Mouse (Mus musculus) granulocyte monocyte progenitor cell, adult 5-6 weeks (primary cell): ENCODE measurements around the gene Gm20449. TPM values are rescaled to one million over a fixed set of nuclear protein-coding genes. Genes with fewer than 3 reads are reported as not detected.
"Not testable (repeated sequence)": the region's sequence is repeated elsewhere in the genome, so short reads cannot be mapped to it uniquely, and the experiment has no call there.

Experiments used
- ATAC-seq: replicated peaks from 2 replicates; pipeline ENCODE4 v1.8.0; 2016; ENCODE audit warnings: mild to moderate bottlenecking, moderate TSS enrichment, inconsistent platforms; ENCODE audit not compliant: poor library complexity, severe bottlenecking
- total RNA-seq, 2 experiments: library from RNA; stranded (forward) in 1 of 2; stranded (reverse) in 1 of 2; fragments of 200-712, 200-1000 nt in 1 of 2; fragments of >200 nt in 1 of 2; fragmentation: Nextera tagmentation in 1 of 2; gene quantifications; 2 replicates each; pipeline ENCODE4 v1.2.3; 2014 to 2017

The Gm20449 gene
- total RNA-seq (2014; fragmentation: Nextera tagmentation), result not detected in 2 replicates
- total RNA-seq (2017), result not detected in 2 replicates

GRCm38 (mm10) chr7:41499389-41500049, at the start of gene Gm20449, which contains the start of gene AW146154:
TSS of gene Gm20449 (minus strand) at chr7:41499417.
TSS of gene AW146154 (minus strand) at chr7:41499890.
- peak; percentile 94 for ATAC-seq

GRCm38 (mm10) chr7:41512672-41513071, 13.5 kb upstream of the Gm20449 start:
- no peak for ATAC-seq

- no peak for ATAC-seq
Measured at GRCm38 (mm10) chr7:41512207-41512606, 13.0 kb upstream of the Gm20449 start.

- no peak for ATAC-seq
Measured at GRCm38 (mm10) chr7:41502402-41502801, 3.2 kb upstream of the Gm20449 start.

- ATAC-seq, result peak; percentile 57
Measured at GRCm38 (mm10) chr7:41500151-41500934, 1.1 kb upstream of the Gm20449 start.

GRCm38 (mm10) chr7:41499018-41499388, 214 bp downstream of the Gm20449 start:
- peak; percentile 77 for ATAC-seq

GRCm38 (mm10) chr7:41498464-41498863, 753 bp downstream of the Gm20449 start:
- ATAC-seq, result not testable (repeated sequence)

GRCm38 (mm10) chr7:41497871-41498270, 1.3 kb downstream of the Gm20449 start:
- ATAC-seq, result no peak

GRCm38 (mm10) chr7:41451864-41452263, 47.4 kb downstream of the Gm20449 start:
- no peak for ATAC-seq

- ATAC-seq, result not testable (repeated sequence)
Measured at GRCm38 (mm10) chr7:41448596-41448995, 50.6 kb downstream of the Gm20449 start, which contains the start of gene Vmn2r57. TSS of gene Vmn2r57 (minus strand) at chr7:41448696.

- no peak for ATAC-seq
Measured at GRCm38 (mm10) chr7:41394130-41394529, 105.1 kb downstream of the Gm20449 start.

GRCm38 (mm10) chr7:41393048-41393971, 105.9 kb downstream of the Gm20449 start, which contains the start of gene AI987944:
TSS of gene AI987944 (minus strand) at chr7:41393379.
- peak; percentile 95 for ATAC-seq

Other genes starting within 250 kb of the Gm20449 start
- 23.8 and 33.7 TPM in 2 replicates for gene AI987944, start 106.0 kb downstream of the Gm20449 start, total RNA-seq (2014; fragmentation: Nextera tagmentation)
- gene AI987944, start 106.0 kb downstream of the Gm20449 start, total RNA-seq (2017), result 19.5 and 27.3 TPM in 2 replicates
- not detected in 2 replicates for gene Vmn2r57, start 50.7 kb downstream of the Gm20449 start, total RNA-seq (2014; fragmentation: Nextera tagmentation)
- not detected in 2 replicates for gene Vmn2r57, start 50.7 kb downstream of the Gm20449 start, total RNA-seq (2017)
- 12.0 and 23.4 TPM in 2 replicates for gene AW146154, start 473 bp upstream of the Gm20449 start, total RNA-seq (2014; fragmentation: Nextera tagmentation)
- 7.5 and 8.4 TPM in 2 replicates for gene AW146154, start 473 bp upstream of the Gm20449 start, total RNA-seq (2017)
- not detected in 2 replicates for gene Gm6871, start 74.2 kb upstream of the Gm20449 start, total RNA-seq (2014; fragmentation: Nextera tagmentation)
- gene Gm6871, start 74.2 kb upstream of the Gm20449 start, total RNA-seq (2017), result not detected in 2 replicates
- gene 2610021A01Rik, start 99.8 kb upstream of the Gm20449 start, total RNA-seq (2014; fragmentation: Nextera tagmentation), result 26.0 and 27.4 TPM in 2 replicates
- 25.9 and 27.7 TPM in 2 replicates for gene 2610021A01Rik, start 99.8 kb upstream of the Gm20449 start, total RNA-seq (2017)
- 15.0 and 22.6 TPM in 2 replicates for gene Zfp788, start 133.8 kb upstream of the Gm20449 start, total RNA-seq (2014; fragmentation: Nextera tagmentation)
- 9.2 and 10.6 TPM in 2 replicates for gene Zfp788, start 133.8 kb upstream of the Gm20449 start, total RNA-seq (2017)